Comparison of ENCODE assay signal across 11 mouse cellular contexts in the genomic region with DNA sequence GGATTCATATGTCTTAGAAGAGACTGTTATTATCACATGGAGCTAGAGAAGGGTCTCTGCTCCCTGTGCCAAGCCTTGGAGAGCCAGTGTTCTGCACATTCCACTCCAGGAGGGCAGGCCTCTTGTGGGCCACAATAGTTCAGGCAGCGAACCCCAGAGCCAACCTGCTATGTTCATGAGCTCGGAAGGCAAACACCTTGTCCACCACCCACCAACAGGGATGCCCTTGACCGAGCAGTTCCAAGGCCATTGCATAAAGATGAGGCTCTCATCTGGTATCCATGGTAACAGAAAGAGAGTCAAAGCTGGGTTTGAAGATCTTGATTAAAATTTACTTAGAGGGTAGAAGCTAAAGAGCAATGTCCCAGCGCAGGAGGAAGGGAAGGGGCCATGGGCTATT.
DNase-seq lines count a peak whose midpoint lies in the region; ATAC-seq lines count a peak whose summit lies in the region.
"Had no signal": no experiment of that assay in that cellular context is flagged by ENCODE, and none has a peak within 500 bp of the region (broad histone marks: within the 10 kb centered on the region; RNA-seq: fewer than 3 reads in every experiment).

No protein-coding gene starts in this region.

- H3K4me3 ChIP-seq in lung, embryonic 15.5 days, result no peak overlapping the region
- H3K4me3 ChIP-seq in forebrain, embryonic 16.5 days (replicated peaks; ENCODE audit: low read length), result no peak overlapping the region
- H3K4me3 ChIP-seq in stomach, embryonic 14.5 days (ENCODE audit: low read depth, low read length), result no peak overlapping the region

- peak overlapping the region; percentile 58; the same call in 1 of the 2 replicates for H3K27ac ChIP-seq in lung, embryonic 15.5 days
- no peak overlapping the region for H3K27ac ChIP-seq in forebrain, embryonic 16.5 days (ENCODE audit: low read length)
- peak overlapping the region; percentile 4; the same call in 1 of the 2 replicates for H3K27ac ChIP-seq in stomach, embryonic 14.5 days (ENCODE audit: low read length)

- peak overlapping the region; percentile 37 for H3K4me2 ChIP-seq in lung, embryonic 15.5 days
- peak overlapping the region; percentile 22; the same call in 1 of the 2 replicates for H3K4me2 ChIP-seq in forebrain, embryonic 16.5 days (ENCODE audit: low read length)
- H3K4me2 ChIP-seq in stomach, embryonic 14.5 days (replicated peaks; ENCODE audit: low read depth, low read length), result peak overlapping the region; percentile 34; the same call in 1 of the 2 replicates

- WGBS in lung, embryonic 15.5 days, result 26% methylated on average over 4 of the region's 4 CpGs
- WGBS in forebrain, embryonic 16.5 days, result 22% methylated on average over 4 of the region's 4 CpGs
- WGBS in stomach, embryonic 14.5 days, result 31% methylated on average over 4 of the region's 4 CpGs

- ATAC-seq in lung, embryonic 15.5 days (ENCODE audit: borderline replicate concordance, extremely low read depth, low FRiP score, low TSS enrichment), result 0 out of 2 replicates have a peak, but pooled peaks have one; percentile 2
- peak; percentile 39; the same call in 1 of the 2 replicates for ATAC-seq in forebrain, embryonic 16.5 days
- no peak for ATAC-seq in stomach, embryonic 14.5 days (ENCODE audit: insufficient number of reproducible peaks, insufficient read depth, low FRiP score, low read depth)
- ATAC-seq: inflammation-experienced regulatory T-cells, adult 6 months; liver, postnatal 0 days had no signal

- H3K9me3 ChIP-seq in lung, embryonic 15.5 days, result no peaks in the 10 kb centered on the region
- H3K9me3 ChIP-seq in forebrain, embryonic 16.5 days (ENCODE audit: control insufficient read depth, low read length), result no peaks in the 10 kb centered on the region
- H3K9me3 ChIP-seq in stomach, embryonic 14.5 days (ENCODE audit: control insufficient read depth, low read depth, low read length), result no peaks in the 10 kb centered on the region

- H3K4me1 ChIP-seq in lung, embryonic 15.5 days, result peaks cover 48% of the 10 kb centered on the region
- peaks cover 16% of the 10 kb centered on the region for H3K4me1 ChIP-seq in forebrain, embryonic 16.5 days (replicated peaks; ENCODE audit: control insufficient read depth, insufficient read depth, low read length)
- H3K4me1 ChIP-seq in stomach, embryonic 14.5 days (ENCODE audit: control insufficient read depth, insufficient read depth, low read length), result peaks cover 43% of the 10 kb centered on the region

- no peaks in the 10 kb centered on the region for H3K27me3 ChIP-seq in lung, embryonic 15.5 days
- H3K27me3 ChIP-seq in forebrain, embryonic 16.5 days (replicated peaks; ENCODE audit: control insufficient read depth, insufficient read depth, low read length), result no peaks in the 10 kb centered on the region
- no peaks in the 10 kb centered on the region for H3K27me3 ChIP-seq in stomach, embryonic 14.5 days (ENCODE audit: control insufficient read depth, insufficient read depth, low read length)

- H3K36me3 ChIP-seq in lung, embryonic 15.5 days, result no peaks in the 10 kb centered on the region
- H3K36me3 ChIP-seq in forebrain, embryonic 16.5 days (ENCODE audit: control insufficient read depth, insufficient read depth), result no peaks in the 10 kb centered on the region
- H3K36me3 ChIP-seq in stomach, embryonic 14.5 days (ENCODE audit: control insufficient read depth, insufficient read depth, low read length), result no peaks in the 10 kb centered on the region
- H3K36me3 ChIP-seq: G1E had no signal

- no peak for DNase-seq in lung, adult 18-20 months
- DNase-seq in kidney, postnatal 36 days, result peak; percentile 29 to 45
- DNase-seq in left cerebral cortex, adult 8-10 months (ENCODE audit: low spot score in 2 of 2), result no peak
- DNase-seq in thymus, postnatal 0 days (ENCODE audit: low spot score), result no peak
- DNase-seq in frontal cortex, postnatal 25 days (ENCODE audit: low spot score in 2 of 2), result no peak
- DNase-seq: liver, postnatal 0 days had no signal

- H3K9ac ChIP-seq in lung, embryonic 15.5 days, result no peak overlapping the region
- H3K9ac ChIP-seq in forebrain, embryonic 16.5 days (replicated peaks; ENCODE audit: low read depth, low read length), result no peak overlapping the region
- H3K9ac ChIP-seq in stomach, embryonic 14.5 days (replicated peaks; ENCODE audit: low read depth, low read length), result no peak overlapping the region
- H3K9ac ChIP-seq: liver, postnatal 0 days had no signal

Comparison
In these comparisons a context has a peak if more than half of its experiments do, and no peak if none do; other contexts are left out.
1. DNase-seq: peak in kidney, postnatal 36 days (2 of 2); none in lung, adult 18-20 months (0 of 2), left cerebral cortex, adult 8-10 months (0 of 2), thymus, postnatal 0 days (single experiment) and frontal cortex, postnatal 25 days (0 of 2).
2. Peak in every context shown above with its lines, with median percentiles within 50 percentile points of each other: H3K4me2 ChIP-seq.